Mouse (Mus musculus) MEL (cell line): ENCODE data around the gene Nav1. TPM values are rescaled to one million over a fixed set of nuclear protein-coding genes. Genes with fewer than 3 reads are reported as not detected.

Experiments
- DNase-seq: peaks from one replicate; pipeline ENCODE4 v3.0.0; 2011; ENCODE audit warnings: low read depth, low spot score
- H3K27ac ChIP-seq: 2 replicates; pipeline ENCODE4 v1.5.1; 2012; ENCODE audit warnings: low read depth, mild to moderate bottlenecking, control low read depth, low read length, moderate library complexity; ENCODE audit not compliant: control insufficient read depth
- H3K27me3 ChIP-seq, 2 experiments: fragments of 150-350 bp in 1 of 2; sonication (generic) in 1 of 2; 2 replicates each; pipeline ENCODE4 v1.6.1; 2012; ENCODE audit warnings: low read length in 2 of 2, mild to moderate bottlenecking in 2 of 2, improper control_type of control experiment in 1 of 2, moderate library complexity in 1 of 2; ENCODE audit not compliant: insufficient read depth in 2 of 2, control insufficient read depth in 1 of 2
- H3K36me3 ChIP-seq, 2 experiments: 2 replicates each; pipeline ENCODE4 v1.6.1; 2012 to 2014; ENCODE audit warnings: low read length in 2 of 2, improper control_type of control experiment in 1 of 2, inconsistent platforms in 1 of 2, mild to moderate bottlenecking in 1 of 2; ENCODE audit not compliant: insufficient read depth in 2 of 2, control insufficient read depth in 1 of 2
- H3K4me1 ChIP-seq, 2 experiments: fragments of 150-350 bp in 1 of 2; sonication (generic) in 1 of 2; 2 replicates each; pipeline ENCODE4 v1.6.1; 2012; ENCODE audit warnings: low read length in 2 of 2, improper control_type of control experiment in 1 of 2, mild to moderate bottlenecking in 1 of 2; ENCODE audit not compliant: insufficient read depth in 2 of 2, control insufficient read depth in 1 of 2
- H3K4me3 ChIP-seq, 2 experiments: fragments of 150-350 bp in 1 of 2; sonication (generic) in 1 of 2; 2 replicates each; pipeline ENCODE4 v1.5.1; 2012; ENCODE audit warnings: low read depth in 2 of 2, low read length in 2 of 2, mild to moderate bottlenecking in 2 of 2, moderate library complexity in 2 of 2, control low read depth in 1 of 2, improper control_type of control experiment in 1 of 2; ENCODE audit not compliant: control insufficient read depth in 1 of 2, insufficient read depth in 1 of 2
- H3K79me2 ChIP-seq: 2 replicates; pipeline ENCODE4 v1.6.1; 2012; ENCODE audit warnings: mild to moderate bottlenecking, low read length, moderate library complexity; ENCODE audit not compliant: control insufficient read depth, poor library complexity, insufficient read depth
- H3K9ac ChIP-seq: 2 replicates; pipeline ENCODE4 v1.6.1; 2012; ENCODE audit warnings: low read depth, mild to moderate bottlenecking, control low read depth, low read length, moderate library complexity; ENCODE audit not compliant: control insufficient read depth, poor library complexity, severe bottlenecking
- H3K9me3 ChIP-seq: fragments of 150-350 bp; sonication (generic); replicated peaks from 2 replicates; pipeline ENCODE4 v1.6.1; 2012; ENCODE audit warnings: mild to moderate bottlenecking, low read length, improper control_type of control experiment, moderate library complexity; ENCODE audit not compliant: insufficient read depth
- CHD2 ChIP-seq: IDR thresholded peaks from 2 replicates; pipeline ENCODE4 v1.6.1; 2011; ENCODE audit warnings: low read length, improper control_type of control experiment
- CTCF ChIP-seq, 3 experiments: IDR thresholded peaks in 2 of 3; conservative IDR thresholded peaks in 1 of 3; 2 replicates each; pipeline ENCODE4 v1.5.1; 2011 to 2012; ENCODE audit warnings: low read length in 3 of 3, low read depth in 2 of 3, mild to moderate bottlenecking in 2 of 3, improper control_type of control experiment in 1 of 3, inconsistent platforms in 1 of 3, mixed read lengths in 1 of 3, moderate library complexity in 1 of 3; ENCODE audit not compliant: control insufficient read depth in 1 of 3, insufficient read depth in 1 of 3, poor library complexity in 1 of 3, severe bottlenecking in 1 of 3
- E2F4 ChIP-seq: IDR thresholded peaks from 2 replicates; pipeline ENCODE4 v1.6.1; 2011; ENCODE audit warnings: low read depth, low read length, improper control_type of control experiment, borderline replicate concordance
- EP300 ChIP-seq, 2 experiments: IDR thresholded peaks; 2 replicates each; pipeline ENCODE4 v1.6.1; 2011; ENCODE audit warnings: improper control_type of control experiment in 2 of 2, low read length in 2 of 2, low read depth in 1 of 2, mild to moderate bottlenecking in 1 of 2
- ETS1 ChIP-seq: IDR thresholded peaks from 2 replicates; pipeline ENCODE4 v1.6.1; 2012; ENCODE audit warnings: low read depth, mild to moderate bottlenecking, inconsistent platforms, low read length, improper control_type of control experiment, moderate library complexity
- HCFC1 ChIP-seq: IDR thresholded peaks from 2 replicates; pipeline ENCODE4 v1.6.1; 2012; ENCODE audit warnings: low read depth, mild to moderate bottlenecking, inconsistent platforms, low read length, improper control_type of control experiment, moderate library complexity
- MAX ChIP-seq: IDR thresholded peaks from 2 replicates; pipeline ENCODE4 v1.6.1; 2011; ENCODE audit warnings: low read length, improper control_type of control experiment
- MAZ ChIP-seq: IDR thresholded peaks from 2 replicates; pipeline ENCODE4 v1.6.1; 2012; ENCODE audit warnings: low read depth, mild to moderate bottlenecking, inconsistent platforms, low read length, improper control_type of control experiment
- MXI1 ChIP-seq: IDR thresholded peaks from 2 replicates; pipeline ENCODE4 v1.6.1; 2011; ENCODE audit warnings: mild to moderate bottlenecking, low read depth, low read length, improper control_type of control experiment
- MYC ChIP-seq: IDR thresholded peaks from 2 replicates; pipeline ENCODE4 v1.6.1; 2011; ENCODE audit warnings: low read depth, mild to moderate bottlenecking, low read length, improper control_type of control experiment, moderate library complexity
- NELFE ChIP-seq: IDR thresholded peaks from 2 replicates; pipeline ENCODE4 v1.6.1; 2011; ENCODE audit warnings: low read depth, low read length, improper control_type of control experiment
- NRF1 ChIP-seq: IDR thresholded peaks from 2 replicates; pipeline ENCODE4 v1.6.1; 2014; ENCODE audit warnings: low read depth, mild to moderate bottlenecking, inconsistent platforms, low read length, improper control_type of control experiment, moderate library complexity; ENCODE audit not compliant: poor library complexity, insufficient read depth, severe bottlenecking
- POLR2AphosphoS2 ChIP-seq: IDR thresholded peaks from 2 replicates; pipeline ENCODE4 v1.6.1; 2011; ENCODE audit warnings: low read length, improper control_type of control experiment
- SIN3A ChIP-seq: IDR thresholded peaks from 2 replicates; pipeline ENCODE4 v1.6.1; 2012; ENCODE audit warnings: low read length, improper control_type of control experiment, inconsistent platforms
- TAL1 ChIP-seq: IDR thresholded peaks from 2 replicates; pipeline ENCODE4 v1.6.1; 2012; ENCODE audit warnings: mild to moderate bottlenecking, inconsistent platforms, low read length, moderate library complexity, mixed read lengths
- TCF12 ChIP-seq: IDR thresholded peaks from 2 replicates; pipeline ENCODE4 v1.6.1; 2014; ENCODE audit warnings: low read depth, mild to moderate bottlenecking, inconsistent platforms, low read length, improper control_type of control experiment, moderate library complexity
- USF1 ChIP-seq: IDR thresholded peaks from 2 replicates; pipeline ENCODE4 v1.6.1; 2014; ENCODE audit warnings: low read depth, mild to moderate bottlenecking, inconsistent platforms, low read length, improper control_type of control experiment, moderate library complexity
- USF2 ChIP-seq, 2 experiments: IDR thresholded peaks; 2 replicates each; pipeline ENCODE4 v1.6.1; 2011 to 2012; ENCODE audit warnings: improper control_type of control experiment in 2 of 2, low read length in 2 of 2, borderline replicate concordance in 1 of 2, inconsistent platforms in 1 of 2, low read depth in 1 of 2, mild to moderate bottlenecking in 1 of 2; ENCODE audit not compliant: insufficient read depth in 1 of 2
- ZC3H11A ChIP-seq: IDR thresholded peaks from 2 replicates; pipeline ENCODE4 v1.6.1; 2012; ENCODE audit warnings: low read depth, mild to moderate bottlenecking, inconsistent platforms, low read length, improper control_type of control experiment
- ZNF384 ChIP-seq: IDR thresholded peaks from 2 replicates; pipeline ENCODE4 v1.6.1; 2012; ENCODE audit warnings: low read depth, mild to moderate bottlenecking, inconsistent platforms, low read length, improper control_type of control experiment
- polyA plus RNA-seq, 2 experiments: library from polyadenylated mRNA; stranded (reverse) in 1 of 2; unstranded in 1 of 2; fragments of >175 nt in 1 of 2; fragments of >200 nt in 1 of 2; gene quantifications; 2 replicates each; pipeline versions ENCODE4 v1.2.1 to v1.2.4; 2012; ENCODE audit warnings: low replicate concordance in 2 of 2, low read depth in 1 of 2; ENCODE audit not compliant: insufficient read length in 2 of 2, insufficient read depth in 1 of 2, missing spikeins in 1 of 2
- total RNA-seq: library from RNA; depleted of rRNA; stranded (reverse); fragments of 300-350 nt; gene quantifications from 2 replicates; pipeline ENCODE4 v1.2.3, GENCODE M21; 2012

The Nav1 gene
- total and polyA plus RNA-seq, 3 experiments, result 0.89 to 9.6 TPM; not detected in 1

GRCm38 (mm10) chr1:135575393-135575792, 31.7 kb downstream of the Nav1 start:
- Histone ChIP-seq H3K79me2 (no peaks in the 10 kb centered on the region), H3K4me1 (no peaks in the 10 kb centered on the region), H3K27me3 (no peaks in the 10 kb centered on the region), H3K9ac (no peak overlapping the region), H3K36me3 (no peaks in the 10 kb centered on the region), H3K27ac (no peak overlapping the region), H3K4me3 (no peak overlapping the region), H3K9me3 (no peaks in the 10 kb centered on the region)
- DNase-seq, result no peak
- no peak for TF ChIP-seq USF1
- TF ChIP-seq CHD2, result no peak
- no peak for TF ChIP-seq MAX
- TF ChIP-seq NELFE, result no peak

GRCm38 (mm10) chr1:135574451-135575208, 32.5 kb downstream of the Nav1 start:
- no peaks in the 10 kb centered on the region for H3K36me3 ChIP-seq
- no peak overlapping the region for H3K4me3 ChIP-seq
- H3K27ac ChIP-seq, result no peak overlapping the region
- H3K4me1 ChIP-seq, result no peaks in the 10 kb centered on the region
- no peaks in the 10 kb centered on the region for H3K79me2 ChIP-seq
- no peak for DNase-seq
- no peaks in the 10 kb centered on the region for H3K9me3 ChIP-seq
- H3K27me3 ChIP-seq, result no peaks in the 10 kb centered on the region
- TF ChIP-seq MYC (no peak), ETS1 (no peak), SIN3A (no peak), EP300 (IDR thresholded peaks at IDR 0.05; ENCODE audit: low read depth in 1 of 2, low read length in 2 of 2) (no peak), HCFC1 (no peak), TAL1 (no peak), MXI1 (no peak), MAZ (no peak), ZNF384 (no peak), CTCF (IDR thresholded peaks at IDR 0.05 in 2 of 3, conservative IDR thresholded peaks at IDR 0.05 in 1 of 3; ENCODE audit: control insufficient read depth in 1 of 3, insufficient read depth in 1 of 3, low read depth in 2 of 3, low read length in 3 of 3, poor library complexity in 1 of 3, severe bottlenecking in 1 of 3) (no peak), TCF12 (no peak), ZC3H11A (no peak), USF1 (no peak), POLR2AphosphoS2 (no peak), USF2 (IDR thresholded peaks at IDR 0.05; ENCODE audit: borderline replicate concordance in 1 of 2, insufficient read depth in 1 of 2, low read depth in 1 of 2, low read length in 2 of 2) (no peak), CHD2 (no peak), E2F4 (no peak), NRF1 (no peak)
- H3K9ac ChIP-seq, result no peak overlapping the region
